Mouse (Mus musculus): ENCODE measurements around the gene Igsf21. TPM values are rescaled to one million over a fixed set of nuclear protein-coding genes. Genes with fewer than 3 reads are reported as not detected.

Igsf21 gene
- polyA plus RNA-seq, 1 experiment from 2014 or later = 55.7 TPM

DNA sequence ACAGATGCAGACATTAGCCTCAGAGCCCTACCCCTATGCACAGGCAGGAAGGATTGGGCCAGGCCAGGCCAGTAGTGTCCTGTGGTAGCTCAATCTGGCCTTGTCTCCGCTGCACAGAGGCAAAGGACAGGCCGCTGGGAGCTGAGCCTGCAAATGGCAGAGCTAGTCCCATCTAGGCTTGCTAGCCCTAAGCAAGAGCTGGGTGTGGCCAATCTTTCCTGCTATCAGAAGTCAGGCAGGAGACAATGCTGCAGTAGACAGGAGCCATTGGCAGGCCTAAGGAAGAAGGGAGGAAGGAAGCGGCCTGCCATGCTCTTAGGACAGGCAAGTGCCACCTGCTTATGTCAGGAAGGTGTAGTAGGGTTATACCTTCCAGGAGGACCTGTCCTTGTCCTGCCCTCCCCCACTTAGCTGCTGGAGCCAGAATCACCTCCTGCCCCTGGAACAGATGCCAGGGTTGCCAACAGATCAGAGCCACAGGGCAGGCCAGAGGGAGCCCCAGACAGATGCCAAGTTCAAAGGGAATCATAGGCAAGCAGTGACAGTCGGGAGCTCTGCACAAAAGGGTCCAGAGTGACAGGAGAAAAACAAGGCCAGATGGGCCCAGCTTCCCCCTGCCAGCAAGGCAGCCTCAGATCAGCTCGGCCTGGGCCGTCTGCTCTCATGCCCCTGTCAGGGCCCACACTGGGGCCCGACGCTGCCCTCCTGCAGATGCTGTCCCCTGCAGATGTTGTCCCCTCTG is 59.0 kb downstream of the Igsf21 start:
- Histone ChIP-seq H3K4me3 (no peak overlapping the region), H3K27ac (replicated peaks) (peak overlapping the region; percentile 59), H3K9me3 (no peaks in the 10 kb centered on the region), H3K27me3 (no peaks in the 10 kb centered on the region), H3K9ac (no peak overlapping the region), H3K36me3 (no peaks in the 10 kb centered on the region), H3K4me1 (replicated peaks) (peaks cover 41% of the 10 kb centered on the region), H3K4me2 (no peak overlapping the region)
- 65% methylated on average over 8 of the region's 8 CpGs for WGBS
- ATAC-seq (ENCODE audit: low read depth) = no peak

DNA sequence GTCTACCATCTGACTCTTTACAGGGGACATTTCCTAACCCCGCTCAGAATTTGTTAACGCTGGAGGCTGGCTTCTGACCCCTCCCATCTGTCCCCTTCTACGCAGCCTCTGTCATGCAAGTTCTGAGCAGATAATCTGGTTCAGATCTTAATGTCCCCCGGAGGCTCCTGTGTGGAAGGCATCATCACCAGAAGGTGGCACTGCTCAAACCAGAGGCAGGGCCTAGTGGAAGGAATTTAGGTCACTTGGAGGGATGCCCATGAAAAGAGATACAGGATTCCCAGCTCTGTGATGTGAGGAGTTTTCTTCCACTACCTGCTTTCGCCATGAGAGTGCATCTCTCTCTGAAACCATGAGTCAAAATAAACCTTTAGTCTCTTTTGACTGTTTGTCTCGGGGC is 67.0 kb downstream of the Igsf21 start:
- H3K27ac ChIP-seq (replicated peaks) = no peak overlapping the region
- H3K4me3 ChIP-seq = no peak overlapping the region
- 66% methylated on average over 6 of the region's 6 CpGs for WGBS
- no peak for ATAC-seq (ENCODE audit: low read depth)
- no peaks in the 10 kb centered on the region for H3K9me3 ChIP-seq
- no peak overlapping the region for H3K4me2 ChIP-seq
- H3K4me1 ChIP-seq (replicated peaks) = peaks cover 8% of the 10 kb centered on the region
- H3K27me3 ChIP-seq = no peaks in the 10 kb centered on the region
- no peak overlapping the region for H3K9ac ChIP-seq
- H3K36me3 ChIP-seq = no peaks in the 10 kb centered on the region

DNA sequence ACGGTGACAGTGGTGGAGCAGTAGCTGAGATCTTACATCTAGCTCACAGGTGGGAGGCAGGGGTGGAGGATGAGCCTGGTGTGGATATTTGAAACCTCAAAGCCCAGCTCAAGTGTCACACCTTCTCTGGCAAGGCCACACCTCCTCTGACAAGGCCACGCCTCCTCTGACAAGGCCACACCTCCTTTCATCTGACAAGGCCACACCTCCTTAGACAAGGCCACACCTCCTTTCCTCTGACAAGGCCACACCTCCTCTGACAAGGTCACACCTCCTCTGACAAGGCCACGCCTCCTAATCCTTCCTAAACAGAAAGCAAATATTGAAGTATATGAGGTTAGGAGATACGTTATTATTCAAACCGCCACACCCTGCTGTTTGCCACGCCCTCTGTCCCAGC is 69.5 kb downstream of the Igsf21 start:
- Histone ChIP-seq H3K27me3 (no peaks in the 10 kb centered on the region), H3K4me1 (replicated peaks) (peaks cover 27% of the 10 kb centered on the region), H3K4me3 (no peak overlapping the region), H3K9me3 (no peaks in the 10 kb centered on the region), H3K4me2 (no peak overlapping the region), H3K9ac (no peak overlapping the region), H3K27ac (replicated peaks) (no peak overlapping the region), H3K36me3 (no peaks in the 10 kb centered on the region)
- no peak for ATAC-seq (ENCODE audit: low read depth)
- 92% methylated on average over 6 of the region's 6 CpGs for WGBS

DNA sequence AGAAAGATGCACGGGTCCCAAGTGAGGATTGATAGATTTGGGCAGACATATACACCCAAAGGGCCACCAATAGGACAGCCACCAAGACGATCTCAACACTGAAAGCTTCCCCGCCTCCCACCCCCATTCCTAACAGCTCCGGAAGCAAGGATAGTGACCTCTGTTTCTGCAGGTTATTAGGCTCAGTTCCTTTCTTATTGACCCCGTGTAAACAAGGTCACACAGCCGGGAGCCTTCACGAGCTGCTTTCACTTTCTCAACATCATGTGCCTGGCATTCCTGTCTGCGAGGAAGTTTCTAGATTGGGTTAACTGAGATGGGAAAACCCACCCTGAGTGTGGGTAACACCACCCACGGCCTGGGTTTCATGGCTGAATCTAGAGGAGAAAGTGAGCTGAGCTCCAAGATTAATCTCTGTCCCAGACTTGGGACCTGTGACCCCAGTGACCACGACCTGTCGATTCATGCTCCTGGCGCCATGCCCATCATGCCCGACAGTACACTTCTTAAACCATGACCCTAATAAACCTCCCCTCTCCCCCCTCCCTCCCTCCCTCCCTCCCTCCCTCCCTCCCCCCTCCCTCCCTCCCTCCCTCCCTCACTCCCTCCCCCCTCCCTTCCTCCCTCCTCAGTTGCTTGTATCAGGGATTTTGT is 72.7 kb downstream of the Igsf21 start:
- Histone ChIP-seq H3K9me3 (no peaks in the 10 kb centered on the region), H3K27ac (replicated peaks) (no peak overlapping the region), H3K4me2 (no peak overlapping the region), H3K4me3 (no peak overlapping the region), H3K27me3 (peaks cover 6% of the 10 kb centered on the region; the same call in 1 of the 2 replicates), H3K36me3 (no peaks in the 10 kb centered on the region), H3K9ac (no peak overlapping the region), H3K4me1 (replicated peaks) (peaks cover 22% of the 10 kb centered on the region)
- WGBS = 34% methylated on average over 13 of the region's 13 CpGs
- ATAC-seq (ENCODE audit: low read depth) = no peak

DNA sequence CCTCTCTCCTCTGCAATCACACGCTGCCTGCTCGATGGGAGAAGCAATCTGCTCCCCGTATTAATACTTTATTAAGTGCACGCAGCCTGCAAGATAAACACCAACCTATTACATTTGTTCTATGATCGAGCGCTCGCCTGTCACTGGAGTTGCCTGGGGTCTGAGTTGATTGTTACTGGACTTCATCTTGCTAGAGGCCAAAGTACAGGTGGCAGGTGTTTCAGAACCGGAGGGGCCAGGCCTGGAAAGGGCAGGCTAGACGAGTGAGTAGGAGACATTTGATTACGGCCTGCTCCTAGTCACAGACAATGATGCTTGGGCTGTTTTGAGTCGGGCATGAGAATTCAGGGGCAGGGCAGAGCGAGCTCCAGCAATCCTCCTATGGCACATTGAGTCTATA is 73.5 kb downstream of the Igsf21 start:
- ATAC-seq (ENCODE audit: low read depth) = no peak
- peaks cover 26% of the 10 kb centered on the region for H3K4me1 ChIP-seq (replicated peaks)
- no peak overlapping the region for H3K4me2 ChIP-seq
- no peak overlapping the region for H3K27ac ChIP-seq (replicated peaks)
- H3K9ac ChIP-seq = no peak overlapping the region
- WGBS = 46% methylated on average over 12 of the region's 12 CpGs
- no peaks in the 10 kb centered on the region for H3K36me3 ChIP-seq
- H3K9me3 ChIP-seq = no peaks in the 10 kb centered on the region
- no peak overlapping the region for H3K4me3 ChIP-seq
- peaks cover 6% of the 10 kb centered on the region; the same call in 1 of the 2 replicates for H3K27me3 ChIP-seq

DNA sequence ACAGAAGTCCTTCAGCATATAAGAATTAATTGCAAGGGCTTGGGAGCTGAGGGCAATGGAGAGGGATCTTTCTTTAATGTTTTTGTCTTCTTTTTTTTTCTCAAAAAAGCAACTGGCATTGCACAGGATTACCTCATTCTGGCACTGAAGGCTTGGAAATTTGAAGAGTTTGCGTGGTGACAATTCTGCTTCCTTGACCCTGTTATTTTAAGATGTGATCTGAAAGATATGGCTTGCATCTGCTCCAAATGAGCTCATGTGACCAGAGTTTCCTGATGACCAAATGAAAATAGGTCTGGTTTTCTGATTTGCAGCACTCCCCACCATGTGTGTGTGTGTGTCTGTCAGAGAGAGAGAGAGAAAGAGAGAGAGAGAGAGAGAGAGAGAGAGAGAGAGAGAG is 74.7 kb downstream of the Igsf21 start:
- Histone ChIP-seq H3K4me3 (no peak overlapping the region), H3K4me1 (replicated peaks) (peaks cover 33% of the 10 kb centered on the region), H3K36me3 (no peaks in the 10 kb centered on the region), H3K9ac (no peak overlapping the region), H3K4me2 (no peak overlapping the region), H3K9me3 (no peaks in the 10 kb centered on the region), H3K27me3 (peaks cover 6% of the 10 kb centered on the region; the same call in 1 of the 2 replicates), H3K27ac (replicated peaks) (no peak overlapping the region)
- WGBS = 86% methylated on average over 1 of the region's 1 CpGs
- ATAC-seq (ENCODE audit: low read depth) = no peak

DNA sequence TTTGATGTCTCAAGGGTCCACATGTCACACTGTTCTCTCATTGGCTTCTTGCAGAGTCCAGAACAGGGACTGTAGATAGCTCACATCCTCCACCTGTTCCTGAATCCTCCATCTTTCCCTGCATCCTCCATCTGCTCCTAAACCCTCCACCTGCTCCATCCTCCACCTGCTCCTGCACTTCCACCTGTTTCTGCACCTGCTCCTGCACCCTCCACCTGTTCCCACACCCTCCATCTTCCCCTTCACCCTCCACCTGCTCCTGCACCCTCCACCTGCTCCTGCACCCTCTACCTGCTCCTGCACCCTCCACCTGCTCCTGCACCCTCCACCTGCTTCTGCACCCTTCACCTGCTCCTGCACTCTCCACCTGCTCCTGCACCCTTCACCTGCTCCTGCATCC is 75.4 kb downstream of the Igsf21 start:
- H3K4me3 ChIP-seq = no peak overlapping the region
- H3K4me1 ChIP-seq (replicated peaks) = peaks cover 33% of the 10 kb centered on the region
- no peak overlapping the region for H3K27ac ChIP-seq (replicated peaks)
- no peaks in the 10 kb centered on the region for H3K36me3 ChIP-seq
- peaks cover 6% of the 10 kb centered on the region; the same call in 1 of the 2 replicates for H3K27me3 ChIP-seq
- H3K9ac ChIP-seq = no peak overlapping the region
- H3K9me3 ChIP-seq = no peaks in the 10 kb centered on the region
- no peak for ATAC-seq (ENCODE audit: low read depth)
- no peak overlapping the region for H3K4me2 ChIP-seq

DNA sequence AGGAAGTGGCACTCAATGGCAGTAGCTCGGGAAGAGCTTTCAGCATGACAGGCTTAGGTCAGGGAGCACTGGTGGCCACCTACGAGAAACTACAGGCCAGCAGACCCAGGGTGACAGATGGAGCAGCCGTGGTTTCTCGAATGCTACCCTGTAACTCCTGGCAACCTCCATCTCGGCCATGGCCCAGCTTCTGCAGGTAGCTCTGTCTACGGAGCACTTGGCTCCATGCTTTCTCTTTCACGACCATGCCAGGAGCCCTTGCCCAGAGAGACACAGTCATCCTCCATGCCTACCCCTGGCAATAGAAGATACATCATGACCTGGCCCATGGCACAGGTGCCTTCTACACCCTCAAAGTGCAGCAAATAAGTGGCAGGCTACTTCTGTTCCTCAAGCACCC is 80.7 kb downstream of the Igsf21 start:
- no peak for ATAC-seq (ENCODE audit: low read depth)
- no peak overlapping the region for H3K9ac ChIP-seq
- H3K4me1 ChIP-seq (replicated peaks) = peaks cover 15% of the 10 kb centered on the region
- WGBS = 84% methylated on average over 7 of the region's 7 CpGs
- no peaks in the 10 kb centered on the region for H3K9me3 ChIP-seq
- no peaks in the 10 kb centered on the region for H3K36me3 ChIP-seq
- H3K27me3 ChIP-seq = peaks cover 6% of the 10 kb centered on the region; the same call in 1 of the 2 replicates
- no peak overlapping the region for H3K4me3 ChIP-seq
- H3K4me2 ChIP-seq = no peak overlapping the region
- no peak overlapping the region for H3K27ac ChIP-seq (replicated peaks)

DNA sequence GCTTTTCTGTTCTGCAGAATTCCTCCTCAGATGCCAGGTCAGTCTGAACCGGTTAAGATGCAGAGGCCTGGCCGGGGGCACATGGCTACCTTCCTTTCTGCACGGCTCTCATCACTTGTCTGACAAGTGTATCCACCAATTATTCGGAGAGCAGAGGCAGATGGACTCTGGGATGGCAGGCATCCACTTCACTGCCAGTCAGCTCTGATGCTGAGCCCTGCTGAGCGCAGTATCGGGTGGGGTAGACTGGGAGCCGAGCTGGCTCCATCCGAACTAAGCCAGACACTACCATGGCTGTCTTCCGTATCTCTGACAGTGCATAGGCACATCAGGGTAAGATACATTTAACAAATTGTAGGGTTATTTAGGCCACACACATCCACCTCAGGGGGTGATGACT is 81.9 kb downstream of the Igsf21 start:
- H3K9me3 ChIP-seq = no peaks in the 10 kb centered on the region
- H3K27ac ChIP-seq (replicated peaks) = no peak overlapping the region
- WGBS = 86% methylated on average over 9 of the region's 9 CpGs
- peaks cover 15% of the 10 kb centered on the region for H3K4me1 ChIP-seq (replicated peaks)
- H3K27me3 ChIP-seq = no peaks in the 10 kb centered on the region
- no peak for ATAC-seq (ENCODE audit: low read depth)
- H3K4me3 ChIP-seq = no peak overlapping the region
- H3K4me2 ChIP-seq = no peak overlapping the region
- no peak overlapping the region for H3K9ac ChIP-seq
- H3K36me3 ChIP-seq = no peaks in the 10 kb centered on the region

DNA sequence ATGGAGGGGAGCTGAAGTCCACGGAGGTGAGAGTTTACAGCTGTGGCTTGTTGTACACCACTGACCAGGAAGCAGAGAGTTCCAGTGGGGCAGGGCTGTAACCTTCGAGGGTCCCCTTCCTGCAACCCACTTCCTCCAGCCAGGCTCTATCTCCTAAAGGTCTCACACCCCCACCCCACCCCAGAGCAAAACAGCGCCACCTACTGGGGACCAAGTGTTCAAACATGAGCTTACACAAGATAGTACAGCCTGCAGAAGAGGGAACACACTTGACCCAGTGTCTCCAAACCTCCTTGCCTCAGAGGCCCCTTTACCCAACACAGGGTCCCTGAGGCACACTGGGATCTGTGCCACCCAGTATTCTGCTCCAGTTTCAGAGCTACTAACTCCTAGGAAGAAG is 87.0 kb downstream of the Igsf21 start:
- H3K36me3 ChIP-seq = peaks cover 6% of the 10 kb centered on the region; the same call in 1 of the 2 replicates
- no peak overlapping the region for H3K4me3 ChIP-seq
- 48% methylated on average over 3 of the region's 3 CpGs for WGBS
- ATAC-seq (ENCODE audit: low read depth) = no peak
- no peaks in the 10 kb centered on the region for H3K27me3 ChIP-seq
- H3K4me1 ChIP-seq (replicated peaks) = peaks cover 10% of the 10 kb centered on the region
- H3K9me3 ChIP-seq = no peaks in the 10 kb centered on the region
- H3K27ac ChIP-seq (replicated peaks) = no peak overlapping the region
- H3K9ac ChIP-seq = no peak overlapping the region
- no peak overlapping the region for H3K4me2 ChIP-seq

DNA sequence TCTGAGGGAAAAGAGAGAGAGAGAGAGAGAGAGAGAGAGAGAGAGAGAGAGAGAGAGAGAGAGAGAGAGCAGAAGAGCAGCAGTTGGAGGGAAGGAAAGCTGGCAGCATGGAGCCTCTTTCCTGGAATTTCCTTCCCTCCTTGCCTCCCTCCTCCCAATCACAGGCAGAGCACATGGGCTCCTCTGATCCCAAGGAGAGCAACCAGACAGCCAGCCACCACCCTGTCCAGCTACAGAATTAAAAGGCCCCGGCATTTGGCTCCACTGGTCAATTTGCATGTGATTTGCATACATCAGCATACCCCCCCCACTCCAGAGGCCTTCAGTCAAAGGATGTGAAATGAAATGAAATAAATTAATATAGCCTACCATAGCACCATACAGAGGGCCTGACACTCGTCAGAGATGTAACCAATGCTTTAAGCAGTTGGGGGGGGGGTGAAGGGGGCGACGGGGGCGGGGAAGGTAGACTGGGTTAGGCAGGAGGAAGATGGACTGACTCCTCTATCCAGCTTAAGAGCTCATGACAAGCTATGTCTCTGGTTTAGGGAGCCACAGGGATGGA is 91.6 kb downstream of the Igsf21 start:
- Histone ChIP-seq H3K9me3 (no peaks in the 10 kb centered on the region), H3K27me3 (no peaks in the 10 kb centered on the region), H3K4me1 (replicated peaks) (peaks cover 23% of the 10 kb centered on the region), H3K27ac (replicated peaks) (peak overlapping the region; percentile 72), H3K4me2 (no peak overlapping the region), H3K36me3 (peaks cover 6% of the 10 kb centered on the region; the same call in 1 of the 2 replicates), H3K9ac (peak overlapping the region; percentile 12; the same call in 1 of the 2 replicates), H3K4me3 (no peak overlapping the region)
- peak; percentile 26; the same call in 1 of the 2 replicates for ATAC-seq (ENCODE audit: low read depth)
- WGBS = 40% methylated on average over 5 of the region's 5 CpGs

DNA sequence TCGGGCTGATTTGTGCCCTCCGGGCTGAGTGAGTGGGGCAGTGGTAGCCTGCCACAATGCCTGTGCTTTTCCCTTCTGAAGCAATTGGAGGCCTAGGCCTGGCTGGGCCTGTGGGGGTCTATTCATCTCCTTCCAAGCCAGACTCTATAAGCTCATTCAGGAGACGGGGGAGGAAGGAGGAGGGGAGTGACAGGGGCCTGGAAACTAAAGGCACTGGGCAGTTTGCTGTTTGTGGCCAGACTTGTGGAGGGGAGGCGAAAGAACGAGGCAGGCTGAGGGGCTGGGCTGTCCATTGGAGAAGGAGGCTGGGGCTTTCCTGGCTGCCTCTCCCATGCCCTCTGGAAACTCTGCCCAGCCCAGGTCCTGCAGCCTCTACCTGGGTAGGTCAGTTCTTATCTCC is 92.1 kb downstream of the Igsf21 start:
- Histone ChIP-seq H3K9me3 (no peaks in the 10 kb centered on the region), H3K4me1 (replicated peaks) (peaks cover 23% of the 10 kb centered on the region), H3K4me2 (no peak overlapping the region), H3K9ac (peak overlapping the region; percentile 12; the same call in 1 of the 2 replicates), H3K36me3 (peaks cover 6% of the 10 kb centered on the region; the same call in 1 of the 2 replicates), H3K4me3 (no peak overlapping the region), H3K27me3 (no peaks in the 10 kb centered on the region), H3K27ac (replicated peaks) (peak overlapping the region; percentile 72)
- WGBS = 12% methylated on average over 5 of the region's 5 CpGs
- peak; percentile 55 for ATAC-seq (ENCODE audit: low read depth)
